Mouse (Mus musculus) neural tube, embryonic 11.5 days (tissue): ENCODE measurements at regions not wholly inside any gene's neighbourhood (a gene's known extent, or its start where the extent isn't known, plus 50 kb on each side); places are given as distances from the start of the nearest gene placed in this dataset.

Experiments
- ATAC-seq: fragments of 200-750 bp; cut with Nextera tagmentation; 2 replicates; pipeline ENCODE4 v1.8.0; 2017; ENCODE audit warnings: moderate number of reproducible peaks, mild to moderate bottlenecking, moderate TSS enrichment, moderate library complexity; ENCODE audit not compliant: insufficient read depth, low FRiP score, low TSS enrichment
- DNase-seq: peaks from one replicate; pipeline ENCODE4 v3.0.0-alpha.2; 2015; ENCODE audit warnings: low spot score
- H3K27ac ChIP-seq: fragments of 300-500 bp; sonication (generic); 2 replicates; pipeline ENCODE4 v1.5.1; 2014; ENCODE audit warnings: low read depth, mild to moderate bottlenecking, low read length
- H3K27me3 ChIP-seq: fragments of 300-500 bp; sonication (generic); 2 replicates; pipeline ENCODE4 v1.6.1; 2014; ENCODE audit warnings: mild to moderate bottlenecking, low read length, mixed read lengths; ENCODE audit not compliant: control insufficient read depth, insufficient read depth
- H3K36me3 ChIP-seq: fragments of 300-500 bp; sonication (generic); 2 replicates; pipeline ENCODE4 v1.6.1; 2014; ENCODE audit warnings: mild to moderate bottlenecking, low read length, moderate library complexity, mixed read lengths; ENCODE audit not compliant: control insufficient read depth, insufficient read depth
- H3K4me1 ChIP-seq: fragments of 300-500 bp; sonication (generic); 2 replicates; pipeline ENCODE4 v1.6.1; 2014; ENCODE audit warnings: low read length, mixed read lengths; ENCODE audit not compliant: control insufficient read depth, insufficient read depth
- H3K4me2 ChIP-seq: fragments of 300-500 bp; sonication (generic); 2 replicates; pipeline ENCODE4 v1.6.1; 2014; ENCODE audit warnings: low read depth, mild to moderate bottlenecking, moderate library complexity
- H3K4me3 ChIP-seq: fragments of 300-500 bp; sonication (generic); 2 replicates; pipeline ENCODE4 v1.5.1; 2014; ENCODE audit warnings: low read depth, low read length
- H3K9ac ChIP-seq: fragments of 300-500 bp; sonication (generic); 2 replicates; pipeline ENCODE4 v1.6.1; 2014; ENCODE audit warnings: mild to moderate bottlenecking, low read length
- H3K9me3 ChIP-seq: fragments of 300-500 bp; sonication (generic); 2 replicates; pipeline ENCODE4 v1.6.1; 2016; ENCODE audit warnings: low read length; ENCODE audit not compliant: control insufficient read depth
- whole genome bisulfite sequencing: fragments of 180-500 bp; shearing (Covaris S2); extraction: QIAGEN DNeasy Blood & Tissue Kit; methylation state at CpG from one replicate; pipeline ENCODE4 v1.1.7; 2014; 5-methylcytosine and 5-hydroxymethylcytosine counted together

DNA sequence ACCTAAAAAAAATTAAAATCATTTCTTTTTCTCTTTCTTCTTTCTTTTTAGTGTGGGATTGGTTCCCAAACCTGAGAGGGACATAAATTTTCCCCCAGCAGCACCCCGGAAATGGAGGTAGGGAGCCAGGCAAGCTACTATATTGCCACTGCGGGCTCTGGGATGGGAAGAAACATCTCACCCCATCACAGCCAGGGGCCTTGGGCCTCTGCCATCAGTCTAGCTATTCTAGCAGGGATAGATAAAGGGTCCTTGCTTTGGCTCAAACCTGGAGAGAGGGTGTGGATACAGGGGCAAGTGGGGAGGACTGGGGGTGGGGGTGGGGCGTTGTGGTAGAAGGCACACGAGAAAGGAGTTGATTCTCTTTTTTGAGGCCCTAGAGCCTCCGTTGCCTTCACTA is 116.3 kb upstream of the Lhx1 start:
- Histone ChIP-seq H3K27me3 (peaks cover 21% of the 10 kb centered on the region), H3K9me3 (no peaks in the 10 kb centered on the region), H3K4me3 (no peak overlapping the region), H3K4me1 (peaks cover 3% of the 10 kb centered on the region), H3K27ac (peak overlapping the region; percentile 77; the same call in 1 of the 2 replicates), H3K9ac (no peak overlapping the region; the same call in 1 of the 2 replicates), H3K4me2 (peak overlapping the region; percentile 80; the same call in 1 of the 2 replicates), H3K36me3 (no peaks in the 10 kb centered on the region)
- 16% methylated on average over 5 of the region's 5 CpGs for WGBS
- no peak for ATAC-seq
- DNase-seq = no peak

DNA sequence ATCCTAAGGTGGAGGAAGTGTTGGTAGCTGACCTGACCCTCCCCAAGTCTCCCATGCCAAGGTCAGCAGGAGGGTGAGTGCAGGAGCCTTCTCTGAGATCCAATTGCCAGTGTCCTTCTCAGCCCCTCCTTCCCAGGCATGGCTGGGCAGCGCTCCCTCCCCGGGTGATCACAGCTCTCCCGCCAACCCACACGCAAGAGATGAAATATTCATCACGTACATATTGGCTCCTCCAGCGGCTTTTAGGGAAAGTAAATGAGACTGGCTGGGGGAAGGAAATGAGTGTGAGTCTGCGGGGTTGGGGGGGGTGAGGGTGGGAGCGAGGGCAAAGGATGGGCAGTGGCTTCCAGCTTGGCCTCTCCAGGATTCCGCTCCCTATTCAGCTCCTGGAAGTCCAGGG is 113.0 kb upstream of the Lhx1 start:
- Histone ChIP-seq H3K9me3 (no peaks in the 10 kb centered on the region), H3K4me2 (no peak overlapping the region), H3K36me3 (no peaks in the 10 kb centered on the region), H3K4me1 (peaks cover 3% of the 10 kb centered on the region), H3K27ac (no peak overlapping the region), H3K4me3 (no peak overlapping the region), H3K9ac (peak overlapping the region; percentile 18; the same call in 1 of the 2 replicates), H3K27me3 (peaks cover 20% of the 10 kb centered on the region)
- no peak for ATAC-seq
- DNase-seq = no peak
- WGBS = 12% methylated on average over 9 of the region's 9 CpGs

DNA sequence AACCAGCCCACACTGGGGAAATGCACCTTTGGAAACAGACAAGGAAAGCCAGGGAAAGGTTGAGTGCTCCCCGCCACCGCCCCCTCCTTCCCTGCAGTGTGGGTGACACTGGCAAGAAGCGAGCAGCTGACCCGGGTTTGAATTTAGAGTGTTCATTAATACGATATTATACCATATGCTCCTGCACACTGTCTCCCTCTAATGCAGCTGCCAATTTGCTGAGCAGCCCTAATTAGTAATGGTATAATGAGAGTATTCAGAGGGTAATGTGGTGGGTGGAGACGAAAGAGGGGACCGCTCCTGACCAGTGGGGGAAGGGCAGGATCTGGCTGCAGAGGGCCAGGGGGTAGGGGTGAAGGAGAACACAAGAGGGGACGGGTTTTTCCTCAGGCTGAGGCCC is 111.9 kb upstream of the Lhx1 start:
- ATAC-seq = peak; percentile 35; the same call in 1 of the 2 replicates
- DNase-seq = peak; percentile 24
- H3K27ac ChIP-seq = no peak overlapping the region

DNA sequence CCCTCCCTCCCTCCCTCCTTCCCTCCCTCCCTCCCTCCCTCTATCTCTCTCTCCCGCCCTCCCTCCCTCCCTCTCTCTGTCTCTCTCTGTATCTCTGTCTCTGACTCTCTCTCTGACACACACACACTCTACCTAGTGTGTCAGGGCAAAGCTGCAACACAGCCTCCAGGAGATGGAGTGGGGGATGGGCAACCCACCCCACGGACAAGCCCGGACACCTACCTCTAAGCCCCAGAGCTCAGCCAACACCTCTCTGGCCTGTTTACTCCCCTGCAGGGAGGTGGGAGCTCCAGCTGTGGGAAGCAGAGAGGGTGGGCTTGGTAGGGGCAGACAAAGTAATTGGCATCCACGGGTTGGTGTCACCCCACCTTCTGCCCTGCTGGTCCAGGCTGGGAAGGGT is 109.7 kb upstream of the Lhx1 start:
- 33% methylated on average over 3 of the region's 4 CpGs for WGBS
- H3K4me3 ChIP-seq = no peak overlapping the region
- no peak overlapping the region for H3K27ac ChIP-seq
- no peak overlapping the region for H3K4me2 ChIP-seq
- ATAC-seq (no peak), DNase-seq (no peak)
- peaks cover 8% of the 10 kb centered on the region for H3K27me3 ChIP-seq
- H3K36me3 ChIP-seq = no peaks in the 10 kb centered on the region
- H3K9me3 ChIP-seq = no peaks in the 10 kb centered on the region
- H3K9ac ChIP-seq = no peak overlapping the region
- H3K4me1 ChIP-seq = peaks cover 3% of the 10 kb centered on the region; the same call in 1 of the 2 replicates

More for the DNA sequence above, 111.9 kb upstream of the Lhx1 start:
- Histone ChIP-seq H3K27me3 (peaks cover 16% of the 10 kb centered on the region), H3K36me3 (no peaks in the 10 kb centered on the region), H3K4me3 (no peak overlapping the region), H3K4me1 (peaks cover 3% of the 10 kb centered on the region), H3K9me3 (no peaks in the 10 kb centered on the region), H3K4me2 (no peak overlapping the region), H3K9ac (no peak overlapping the region)
- 10% methylated on average over 8 of the region's 8 CpGs for WGBS

- H3K27ac ChIP-seq = no peak overlapping the region
- H3K27me3 ChIP-seq = peaks cover 2% of the 10 kb centered on the region; the same call in 1 of the 2 replicates
- H3K4me1 ChIP-seq = no peaks in the 10 kb centered on the region; the same call in 1 of the 2 replicates
- 52% methylated on average over 8 of the region's 8 CpGs for WGBS
- no peak overlapping the region for H3K4me2 ChIP-seq
- DNase-seq (no peak), ATAC-seq (no peak)
- H3K9ac ChIP-seq = no peak overlapping the region
- no peaks in the 10 kb centered on the region for H3K36me3 ChIP-seq
- no peaks in the 10 kb centered on the region for H3K9me3 ChIP-seq
- no peak overlapping the region for H3K4me3 ChIP-seq
Measured at GRCm38 (mm10) chr11:84633300-84633699, 108.0 kb upstream of the Lhx1 start.

DNA sequence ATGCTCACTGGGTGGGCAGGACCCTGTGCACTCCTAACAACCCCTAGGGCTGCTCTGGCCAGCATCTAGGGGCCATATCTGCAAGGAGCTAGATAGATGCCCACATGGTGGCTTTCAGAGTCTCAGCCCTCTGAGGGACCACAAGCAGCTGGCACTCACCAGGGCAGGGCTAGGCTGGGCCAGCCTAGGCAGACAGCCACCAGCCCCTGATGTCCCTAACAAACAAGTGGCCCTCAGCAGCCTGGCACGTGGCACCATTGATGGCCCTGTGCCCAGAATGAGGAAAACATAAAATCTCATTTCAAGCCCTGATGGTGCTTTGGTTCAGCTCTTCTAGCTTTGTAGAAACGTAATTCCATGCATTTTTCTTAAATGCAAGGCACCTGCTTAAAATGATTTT is 102.8 kb upstream of the Lhx1 start:
- no peak for ATAC-seq
- H3K9me3 ChIP-seq = no peaks in the 10 kb centered on the region
- no peak overlapping the region for H3K27ac ChIP-seq
- no peaks in the 10 kb centered on the region for H3K4me1 ChIP-seq
- H3K4me2 ChIP-seq = no peak overlapping the region
- no peak overlapping the region for H3K9ac ChIP-seq
- 80% methylated on average over 2 of the region's 2 CpGs for WGBS
- H3K4me3 ChIP-seq = no peak overlapping the region
- H3K27me3 ChIP-seq = no peaks in the 10 kb centered on the region
- no peak for DNase-seq
- no peaks in the 10 kb centered on the region for H3K36me3 ChIP-seq

DNA sequence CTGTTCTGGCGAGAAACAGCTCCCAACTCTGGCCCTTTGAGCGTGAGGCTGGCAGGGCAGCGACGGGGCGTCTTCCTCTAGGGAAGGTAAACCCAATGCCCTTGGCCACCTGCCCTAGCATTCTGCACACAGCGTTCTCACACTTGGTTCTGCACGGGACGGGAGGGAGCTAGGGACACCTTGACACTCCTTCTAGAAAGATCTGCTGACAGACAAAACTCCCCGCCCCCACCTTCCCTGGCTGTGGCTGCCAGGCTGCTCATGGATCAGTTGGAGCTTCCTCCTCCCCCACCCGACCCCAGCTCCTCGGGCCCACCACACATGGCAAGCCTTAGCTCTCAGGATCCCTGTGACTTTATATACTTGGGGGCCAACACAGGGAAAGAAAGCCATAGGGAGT is 102.3 kb upstream of the Lhx1 start:
- H3K27ac ChIP-seq = no peak overlapping the region
- WGBS = 82% methylated on average over 11 of the region's 11 CpGs

DNA sequence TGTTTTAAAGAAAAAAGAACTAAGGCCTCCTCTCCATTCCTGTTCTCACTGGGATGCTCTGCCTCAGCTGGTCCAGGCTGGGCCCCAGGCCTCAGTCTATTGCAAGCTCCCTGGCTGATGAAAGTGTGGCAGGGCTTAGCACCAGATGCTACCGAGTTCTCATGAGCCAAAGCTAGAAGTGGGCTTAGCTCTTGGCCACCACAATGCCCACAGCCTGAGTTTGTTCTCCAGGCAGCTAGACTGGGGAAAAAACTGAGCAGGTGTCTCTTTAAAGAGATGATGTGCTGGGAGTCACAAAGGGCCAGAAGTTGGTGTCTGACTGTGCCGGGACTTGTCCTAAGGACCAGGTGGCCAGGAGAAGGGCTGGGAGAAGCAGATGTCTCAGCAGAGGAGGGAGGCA is 101.9 kb upstream of the Lhx1 start:
- WGBS = 68% methylated on average over 2 of the region's 2 CpGs
- Histone ChIP-seq H3K9ac (no peak overlapping the region), H3K4me1 (no peaks in the 10 kb centered on the region), H3K4me2 (no peak overlapping the region), H3K27me3 (no peaks in the 10 kb centered on the region), H3K4me3 (no peak overlapping the region), H3K36me3 (no peaks in the 10 kb centered on the region), H3K27ac (no peak overlapping the region), H3K9me3 (no peaks in the 10 kb centered on the region)
- no peak for DNase-seq
- no peak for ATAC-seq

More for the DNA sequence above, 102.3 kb upstream of the Lhx1 start:
- Histone ChIP-seq H3K4me3 (no peak overlapping the region), H3K27me3 (no peaks in the 10 kb centered on the region), H3K9ac (no peak overlapping the region), H3K4me1 (no peaks in the 10 kb centered on the region), H3K9me3 (no peaks in the 10 kb centered on the region), H3K4me2 (no peak overlapping the region), H3K36me3 (no peaks in the 10 kb centered on the region)
- DNase-seq (no peak), ATAC-seq (no peak)

GRCm38 (mm10) chr11:84624100-84624499 is 98.8 kb upstream of the Lhx1 start:
- H3K27me3 ChIP-seq = no peaks in the 10 kb centered on the region
- no peak overlapping the region for H3K27ac ChIP-seq
- no peaks in the 10 kb centered on the region for H3K9me3 ChIP-seq
- no peaks in the 10 kb centered on the region for H3K4me1 ChIP-seq
- DNase-seq = no peak
- H3K4me2 ChIP-seq = no peak overlapping the region
- ATAC-seq = no peak
- H3K4me3 ChIP-seq = no peak overlapping the region
- H3K36me3 ChIP-seq = no peaks in the 10 kb centered on the region
- H3K9ac ChIP-seq = no peak overlapping the region
- WGBS = 18% methylated on average over 5 of the region's 5 CpGs
